Mouse (Mus musculus) kidney, adult 11 months (tissue): ENCODE data around the gene Tmem88b.
A peak's percentile ranks its signal among the peaks of the same experiment; 100 is the strongest.
"Not testable (repeated sequence)": the region's sequence is repeated elsewhere in the genome, so short reads cannot be mapped to it uniquely, and the experiment has no call there.

Source experiments
- DNase-seq: peaks from one replicate; pipeline ENCODE4 v3.0.0; 2022

Tmem88b gene

GRCm38 (mm10) chr4:155759862-155760612 is 25.6 kb downstream of the Tmem88b start:
- DNase-seq: peak; percentile 24

DNA sequence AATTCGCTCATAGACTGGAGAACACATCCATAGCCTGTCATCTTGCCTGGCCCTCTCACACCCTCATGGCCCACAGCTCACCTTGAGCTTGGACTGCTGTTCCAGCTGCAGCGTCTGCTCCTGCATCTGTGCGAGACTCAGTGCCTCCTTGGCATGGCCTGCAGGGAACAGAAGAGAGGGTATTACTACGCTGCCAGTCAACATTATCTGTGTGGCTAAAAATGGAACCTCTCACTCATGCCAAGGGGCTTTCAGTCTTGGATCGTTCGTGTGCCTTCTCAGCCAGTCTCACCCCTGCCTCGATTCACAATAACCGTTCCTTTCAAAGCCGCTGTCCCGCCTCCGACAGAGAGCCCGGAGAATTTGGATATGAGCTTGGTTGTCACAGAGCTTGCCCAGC is 28.7 kb downstream of the Tmem88b start:
- DNase-seq: no peak

DNA sequence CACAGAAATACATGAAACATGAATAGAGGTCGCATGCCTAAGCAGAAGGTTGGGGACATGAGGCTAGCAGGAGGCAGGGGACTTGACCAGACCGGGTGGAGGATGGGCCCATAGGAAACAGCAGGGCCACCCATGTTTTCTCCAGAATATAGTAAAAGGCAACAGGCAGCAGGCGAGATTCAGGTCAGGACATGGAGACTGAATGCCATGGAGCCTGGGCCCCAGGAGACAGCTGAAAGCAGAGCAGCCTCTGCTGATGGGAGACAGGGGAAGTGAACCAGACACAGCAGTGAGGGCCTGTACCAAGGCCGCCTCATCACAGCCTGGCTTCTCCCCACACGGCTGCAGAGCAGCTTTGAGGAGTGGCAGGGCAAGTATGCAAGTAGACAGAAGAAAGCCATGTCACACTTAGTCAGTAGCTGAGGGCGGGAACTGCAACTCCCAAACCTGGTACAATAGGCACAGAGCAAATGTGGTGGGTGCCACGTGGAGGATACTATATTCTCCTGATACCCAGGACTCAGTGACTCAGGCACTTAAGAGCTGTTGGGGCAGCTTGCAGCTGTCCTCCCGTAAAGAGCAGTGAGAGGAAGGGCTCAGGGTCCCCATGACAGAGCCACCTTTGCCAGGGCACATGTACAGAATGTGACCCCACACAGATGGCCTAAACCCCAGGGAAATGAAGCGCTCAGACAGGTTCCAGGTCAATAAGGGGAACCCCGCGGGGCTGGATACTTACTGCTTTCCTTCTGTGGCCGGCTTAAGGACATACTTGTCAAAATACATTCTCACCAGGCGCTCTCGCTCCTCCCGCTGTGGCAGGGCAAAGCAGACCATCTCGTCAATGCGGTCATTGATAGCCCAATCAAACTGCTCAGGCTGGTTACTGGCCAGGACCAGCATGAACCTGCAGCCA is 38.8 kb downstream of the Tmem88b start:
- DNase-seq: no peak

DNA sequence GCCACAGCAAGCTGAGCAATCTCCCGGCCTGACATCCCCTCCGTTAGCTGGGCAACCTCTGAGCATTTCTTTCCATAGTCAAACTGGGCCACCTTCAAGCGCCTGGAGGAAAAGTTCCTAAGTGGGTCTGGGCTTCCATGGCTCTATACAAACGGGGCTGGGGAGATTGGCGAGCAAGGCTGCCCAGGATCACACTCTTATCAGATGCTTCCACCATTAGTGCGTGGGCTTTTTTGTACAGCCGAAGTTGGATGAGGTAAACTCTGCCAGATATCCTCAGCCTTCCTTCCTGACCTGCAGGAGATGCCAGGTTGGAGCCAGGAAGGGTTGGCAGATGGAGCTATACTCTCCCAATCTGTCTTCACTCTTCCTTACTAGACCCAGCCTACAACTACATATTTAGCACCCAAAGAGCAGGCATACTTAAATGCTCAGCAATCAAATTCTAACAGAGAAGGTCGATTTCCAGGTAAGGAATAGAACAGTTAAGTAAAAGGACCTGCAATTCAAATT is 39.6 kb downstream of the Tmem88b start:
- DNase-seq: no peak

DNA sequence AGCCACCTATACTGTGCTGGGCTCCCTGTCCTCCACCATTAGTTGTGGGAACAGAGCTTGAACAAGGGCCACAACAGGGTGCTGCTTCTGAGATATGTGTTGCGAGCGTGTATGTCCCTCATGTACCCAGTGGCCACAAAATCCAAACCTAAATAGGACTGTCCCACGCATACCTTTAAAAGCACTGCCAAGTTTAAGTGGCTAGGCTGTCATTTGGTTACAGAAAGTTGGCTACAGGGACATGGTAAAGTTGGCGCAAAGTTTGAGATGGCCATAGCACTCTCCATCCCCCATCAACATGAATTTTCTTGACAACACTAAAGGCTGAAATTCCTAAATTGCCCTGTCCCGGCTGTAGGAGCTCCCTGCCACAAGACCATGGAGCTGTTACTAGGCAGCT is 40.5 kb downstream of the Tmem88b start:
- DNase-seq: no peak

DNA sequence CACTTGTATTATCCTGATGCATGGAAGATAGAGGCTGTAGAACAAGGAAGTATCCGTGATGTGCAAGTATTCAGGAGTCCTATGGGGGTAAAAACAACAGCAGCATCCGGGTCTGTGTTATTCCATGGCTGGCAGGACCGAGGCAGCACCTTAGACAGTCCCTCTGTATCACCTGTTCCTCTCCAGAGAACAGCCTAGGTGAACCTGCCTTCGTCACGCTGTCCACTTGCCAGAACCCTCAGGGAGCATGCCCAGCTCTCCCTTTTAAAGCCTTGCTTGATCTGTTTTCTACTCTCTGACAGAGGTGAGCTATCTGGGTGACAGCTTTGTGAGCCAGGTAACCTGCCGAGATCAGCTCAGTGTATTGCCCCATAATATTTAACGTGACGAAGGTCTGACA is 41.2 kb downstream of the Tmem88b start:
- no peak for DNase-seq

GRCm38 (mm10) chr4:155742684-155743083 is 43.0 kb downstream of the Tmem88b start:
- DNase-seq: no peak

- not testable (repeated sequence) for DNase-seq
Measured at GRCm38 (mm10) chr4:155740681-155741080, 45.0 kb downstream of the Tmem88b start.

DNA sequence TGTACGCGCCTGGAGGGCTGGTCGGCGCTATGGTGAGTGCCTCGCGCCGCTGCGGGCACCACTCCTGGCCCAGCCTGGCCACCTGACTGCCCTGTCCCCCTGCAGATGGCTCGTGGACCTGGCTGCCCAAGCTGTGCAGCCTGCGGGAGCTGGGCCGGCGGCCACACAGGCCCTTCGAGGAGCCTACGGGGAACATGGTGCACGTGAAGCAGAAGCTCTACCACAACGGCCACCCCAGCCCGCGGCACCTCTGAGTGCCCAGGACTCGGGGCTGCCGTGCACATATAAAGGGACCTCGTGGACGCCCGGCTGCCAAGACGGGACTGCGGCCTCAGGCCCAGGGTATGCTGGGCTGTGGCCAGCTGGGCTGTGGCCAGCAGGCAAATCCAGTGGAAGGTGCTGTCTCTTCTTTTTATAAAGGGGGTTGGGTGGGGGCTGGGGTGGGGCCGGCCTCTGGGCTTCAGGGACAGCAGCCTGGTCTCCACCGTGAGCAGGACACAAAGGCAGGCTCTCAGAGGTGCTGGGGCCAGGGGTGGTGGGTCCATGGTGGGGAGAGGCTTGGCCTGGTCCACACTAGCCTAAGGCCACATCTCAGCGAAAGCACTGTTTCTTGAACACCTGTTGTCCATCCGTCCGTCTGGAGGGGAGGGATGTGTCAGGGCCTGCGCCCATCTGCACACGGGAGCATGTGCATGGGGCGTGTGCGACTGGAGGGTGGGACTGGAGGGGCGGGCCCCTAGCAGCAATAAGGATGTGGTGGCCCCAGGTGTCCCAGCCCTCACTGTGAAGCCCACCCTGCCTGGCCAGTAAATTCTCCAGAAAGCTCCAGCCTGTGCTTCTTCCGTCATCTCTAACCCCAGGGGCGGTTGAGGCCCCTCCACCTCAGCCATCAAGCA is 45.7 kb downstream of the Tmem88b start:
- peak; percentile 27 for DNase-seq

GRCm38 (mm10) chr4:155739152-155739551 is 46.5 kb downstream of the Tmem88b start:
- DNase-seq: no peak

DNA sequence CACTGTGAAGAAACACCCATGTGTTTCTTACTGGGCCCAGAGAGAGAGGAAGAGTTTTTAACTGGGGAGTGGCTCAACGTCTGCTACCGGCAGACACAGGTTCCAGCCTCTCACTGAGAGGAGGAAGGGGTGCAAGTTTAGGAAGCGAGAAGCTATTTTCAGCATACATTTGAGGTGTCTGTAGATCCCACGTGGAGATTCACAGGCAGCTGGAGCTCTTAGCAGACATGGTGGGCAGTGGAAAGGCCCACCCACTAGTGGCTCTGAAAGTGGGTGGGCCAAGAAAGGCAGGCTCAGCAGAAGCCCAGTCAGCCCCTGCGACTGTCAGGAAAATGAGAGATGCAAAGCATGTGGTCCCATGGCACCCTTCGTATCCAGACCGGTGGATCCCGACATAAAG is 47.4 kb downstream of the Tmem88b start:
- DNase-seq: no peak

DNA sequence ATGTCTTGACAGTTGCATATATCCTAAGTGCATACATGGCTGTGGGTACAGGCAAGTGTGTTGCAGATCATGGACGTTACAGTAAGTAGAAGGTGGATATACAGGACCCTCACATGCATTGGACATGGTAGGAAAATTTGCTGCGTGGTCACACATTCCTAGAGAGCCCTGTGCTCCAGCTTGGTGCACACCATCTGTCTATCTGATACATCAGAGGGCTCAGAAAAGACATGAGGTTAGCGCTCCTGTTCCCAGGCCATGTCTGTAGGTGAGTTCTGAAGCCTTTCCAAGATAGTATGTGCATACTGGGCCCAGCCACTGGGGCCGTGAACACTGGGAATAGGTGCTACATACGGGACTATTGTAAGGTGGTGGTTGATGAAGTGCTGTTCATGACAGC is 49.3 kb downstream of the Tmem88b start:
- DNase-seq: no peak

GRCm38 (mm10) chr4:155735788-155736187 is 49.9 kb downstream of the Tmem88b start:
- DNase-seq: no peak

- peak; percentile 31 for DNase-seq
Measured at GRCm38 (mm10) chr4:155734951-155735702, 50.5 kb downstream of the Tmem88b start.

- peak; percentile 80 for DNase-seq
Measured at GRCm38 (mm10) chr4:155734350-155734941, 51.2 kb downstream of the Tmem88b start, which contains the start of gene Tmem240. Gene Tmem240 (plus strand): TSS chr4:155734800.

DNA sequence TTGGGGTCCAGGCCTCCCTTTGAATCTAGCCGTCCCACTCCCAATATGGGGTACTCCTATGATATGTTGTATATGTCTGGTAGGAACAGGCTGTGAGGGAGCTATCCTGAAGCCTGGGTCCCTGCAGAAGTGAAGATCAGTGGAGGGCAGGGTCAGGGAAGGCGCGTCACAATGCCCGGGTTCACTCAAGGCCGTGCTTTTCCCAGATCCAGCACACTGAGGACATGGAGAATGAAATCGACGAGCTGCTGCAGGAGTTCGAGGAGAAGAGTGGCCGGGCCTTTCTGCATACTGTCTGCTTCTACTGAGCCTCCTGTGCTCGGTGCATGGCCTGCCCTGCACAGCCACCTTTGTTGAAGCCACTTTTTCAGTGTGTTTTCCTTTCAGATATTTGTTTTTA is 52.4 kb downstream of the Tmem88b start:
- no peak for DNase-seq
